Mouse (Mus musculus) regulatory T cell (primary cell): ENCODE results near the gene Pced1b.

Experiments
- in situ Hi-C: fragments of 300-600 bp; cut with MboI, MseI; formaldehyde crosslinking; loops from one replicate; pipeline ENCODE4 v1.15.1; 2025; ENCODE audit warnings: high pct_unique_total_duplicates

Gene Pced1b

GRCm38 (mm10) chr15:97256411-97256810 is 9.5 kb downstream of the Pced1b start:
- in situ Hi-C loops = no loop called here

DNA sequence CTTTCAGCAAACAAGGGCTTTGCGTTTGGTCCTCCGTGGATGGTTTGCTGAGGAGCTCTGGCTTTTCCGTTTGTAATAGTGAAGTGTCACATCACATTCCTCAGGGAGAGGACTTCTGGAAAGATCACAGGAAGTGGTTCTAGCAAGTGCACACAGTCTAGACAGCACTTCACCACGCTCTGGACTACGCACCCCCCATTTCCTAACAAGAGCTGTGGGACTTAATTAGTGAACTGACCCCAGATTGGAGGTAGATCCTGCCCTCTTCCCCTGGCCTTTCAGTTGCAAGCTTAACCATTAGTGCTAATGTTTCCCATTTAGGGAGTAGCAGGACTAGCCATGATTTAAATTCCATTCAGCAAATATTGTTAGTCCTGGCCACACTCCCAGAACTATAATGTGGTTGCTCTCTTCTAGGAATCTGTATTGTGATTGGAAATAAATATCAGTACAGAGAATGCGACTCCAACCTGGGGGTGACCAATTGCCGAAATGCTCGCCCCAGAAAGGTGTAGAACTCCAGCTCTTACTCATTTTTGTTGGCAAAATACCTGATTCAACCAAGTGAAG is 10.4 kb downstream of the Pced1b start:
- in situ Hi-C loops = no loop called here

- in situ Hi-C loops = no loop called here
Measured at GRCm38 (mm10) chr15:97258483-97259230, 11.8 kb downstream of the Pced1b start.

GRCm38 (mm10) chr15:97259300-97259699 is 12.4 kb downstream of the Pced1b start:
- in situ Hi-C loops = no loop called here

- in situ Hi-C loops = no loop called here
Measured at GRCm38 (mm10) chr15:97259968-97260597, 13.2 kb downstream of the Pced1b start.

GRCm38 (mm10) chr15:97262251-97262650 is 15.3 kb downstream of the Pced1b start:
- in situ Hi-C loops = no loop called here

DNA sequence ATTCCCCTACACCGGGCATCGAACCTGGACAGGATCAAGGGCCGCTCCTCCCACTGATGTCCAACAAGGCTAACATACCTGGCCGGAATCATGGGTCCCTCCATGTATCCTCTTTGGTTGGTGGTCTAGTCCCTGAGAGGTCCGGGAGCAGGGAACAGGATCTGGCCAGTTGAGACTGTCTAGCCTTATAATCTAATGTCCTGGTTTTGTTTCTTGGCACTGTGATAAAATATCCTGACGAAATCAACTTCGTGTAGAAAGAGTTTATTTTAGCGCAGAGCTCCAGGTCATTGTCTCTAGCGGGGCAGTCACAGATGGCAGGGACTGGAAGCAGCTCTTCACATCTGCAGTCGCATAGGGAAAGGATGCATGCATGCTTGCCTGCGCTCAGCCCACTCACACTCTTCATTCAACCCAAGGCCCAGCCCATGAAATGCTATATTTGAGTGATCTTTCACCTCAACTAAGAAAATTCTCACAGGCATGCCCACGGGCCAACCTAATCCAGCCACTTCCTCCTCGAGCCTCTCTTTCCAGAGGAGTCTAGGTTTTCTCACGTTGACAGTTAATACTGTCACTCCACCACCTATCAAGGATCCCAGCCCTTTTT is 19.4 kb downstream of the Pced1b start:
- in situ Hi-C loops = no loop called here

DNA sequence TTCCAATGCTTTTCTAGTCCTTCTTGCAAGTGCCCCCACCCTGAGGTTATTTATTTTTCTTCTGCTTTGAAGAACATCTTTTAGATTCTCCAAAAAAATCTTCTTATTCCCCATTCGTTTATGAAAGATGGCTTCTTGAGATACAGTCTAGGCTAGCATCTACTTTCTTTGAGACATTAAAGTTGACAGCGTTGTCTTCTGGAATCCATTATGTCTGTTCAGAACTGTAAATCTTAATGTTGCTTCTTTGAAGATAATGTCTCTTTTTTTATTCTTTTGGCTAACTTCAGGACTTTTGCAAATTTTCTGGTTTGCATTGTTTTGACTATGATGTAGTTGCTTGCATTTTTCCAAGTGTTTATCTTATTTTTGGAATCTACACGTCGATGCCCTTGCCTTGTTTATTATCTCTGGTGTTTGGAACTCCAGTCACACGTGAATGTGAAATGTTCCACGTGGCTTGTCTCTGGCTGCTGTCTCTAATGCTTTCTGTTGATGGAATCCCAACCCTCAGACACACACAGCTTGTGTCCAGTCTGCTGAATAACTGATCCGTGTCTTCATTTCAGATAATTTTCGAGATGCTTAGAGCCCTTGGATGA is 20.3 kb downstream of the Pced1b start:
- in situ Hi-C loops = no loop called here

GRCm38 (mm10) chr15:97271985-97272697 is 25.2 kb downstream of the Pced1b start:
- in situ Hi-C loops = no loop called here

- in situ Hi-C loops = no loop called here
Measured at GRCm38 (mm10) chr15:97272831-97273230, 25.9 kb downstream of the Pced1b start.

- in situ Hi-C loops = no loop called here
Measured at GRCm38 (mm10) chr15:97275626-97276395, 28.9 kb downstream of the Pced1b start.

- in situ Hi-C loops = no loop called here
Measured at GRCm38 (mm10) chr15:97276660-97277153, 29.8 kb downstream of the Pced1b start.

DNA sequence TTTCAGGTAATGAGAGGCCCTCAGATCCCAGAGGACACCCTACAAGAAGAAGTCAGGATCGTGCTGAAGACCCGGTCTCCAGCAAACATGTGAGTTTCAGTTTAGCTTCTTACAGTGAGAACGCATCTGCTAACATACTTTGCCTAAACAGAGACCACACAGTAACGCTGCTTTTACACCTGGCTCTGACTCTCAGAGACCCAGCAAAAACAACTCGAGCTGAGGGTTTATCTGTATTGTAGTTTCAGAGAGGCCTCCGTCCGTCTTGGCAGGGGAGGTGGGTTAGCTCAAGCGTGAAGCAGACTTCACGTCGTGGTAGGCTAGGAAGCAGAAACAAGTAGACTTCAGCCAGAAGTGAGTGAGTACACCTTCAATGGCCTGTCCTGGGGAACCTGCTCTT is 30.4 kb downstream of the Pced1b start:
- in situ Hi-C loops = no loop called here

DNA sequence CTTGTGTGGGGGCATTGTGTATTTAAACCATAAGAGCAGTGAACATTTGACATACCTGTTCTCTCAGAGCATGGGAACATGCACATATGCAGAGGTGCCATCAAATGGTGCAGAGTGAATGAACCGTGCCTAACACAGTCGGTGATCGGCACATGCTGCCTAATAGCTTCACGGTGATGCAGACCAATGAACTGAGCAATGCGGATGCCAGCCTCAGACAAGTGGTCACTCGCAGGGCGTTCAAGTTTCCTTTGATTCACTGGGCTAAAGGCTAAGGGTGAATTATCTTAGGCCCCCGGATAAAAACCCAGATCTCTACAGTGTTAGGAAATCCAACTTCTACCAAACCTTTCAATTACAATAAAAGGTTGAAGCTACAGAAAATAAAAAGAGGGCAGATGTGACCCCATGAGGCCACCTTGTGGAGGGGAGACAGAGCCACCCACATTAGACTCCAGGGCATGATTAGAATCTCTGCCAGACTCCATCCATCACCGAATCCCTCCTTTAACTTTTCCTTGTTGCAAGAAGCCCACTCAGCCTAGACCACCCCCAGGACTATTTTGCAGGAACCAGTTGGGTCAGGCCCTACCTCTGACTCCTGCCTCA is 31.5 kb downstream of the Pced1b start:
- in situ Hi-C loops = no loop called here

GRCm38 (mm10) chr15:97280131-97280530 is 33.2 kb downstream of the Pced1b start:
- in situ Hi-C loops = no loop called here

DNA sequence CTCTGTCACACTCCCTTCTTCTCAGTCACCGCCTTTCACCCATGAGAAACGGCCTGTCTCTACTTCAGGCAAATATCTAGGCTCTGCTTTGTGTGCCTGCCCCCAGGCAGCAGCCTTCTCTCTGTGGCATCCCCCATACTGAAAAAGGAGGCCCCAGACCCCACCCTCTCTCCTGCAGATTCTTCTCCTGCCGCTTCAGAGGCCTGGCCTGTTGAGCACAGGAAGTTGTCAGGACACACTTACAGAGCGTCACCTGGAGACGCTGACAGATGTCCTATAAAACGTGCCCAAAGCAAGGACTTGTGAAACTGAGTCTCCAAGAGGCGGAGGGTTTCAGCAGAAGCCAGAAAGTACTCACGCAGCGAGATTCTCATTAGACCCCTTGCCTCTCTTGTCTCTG is 33.9 kb downstream of the Pced1b start:
- in situ Hi-C loops = no loop called here

GRCm38 (mm10) chr15:97281712-97282571 is 35.0 kb downstream of the Pced1b start:
- in situ Hi-C loops = no loop called here

GRCm38 (mm10) chr15:97282572-97282881 is 35.6 kb downstream of the Pced1b start:
- in situ Hi-C loops = no loop called here

- in situ Hi-C loops = no loop called here
Measured at GRCm38 (mm10) chr15:97284201-97284600, 37.3 kb downstream of the Pced1b start.
